Mouse (Mus musculus) forebrain, embryonic 11.5 days (tissue): Measurements from ENCODE around the gene Kcnd2. TPM values are rescaled to one million over a fixed set of nuclear protein-coding genes. Genes with fewer than 3 reads are reported as not detected.
A peak's percentile ranks its signal among the peaks of the same experiment; 100 is the strongest.

ENCODE experiments used
- ATAC-seq: fragments of 200-750 bp; cut with Nextera tagmentation; replicated peaks from 2 replicates; pipeline ENCODE4 v1.8.0; 2017; ENCODE audit warnings: moderate TSS enrichment; ENCODE audit not compliant: low FRiP score
- DNase-seq: peaks from one replicate; pipeline ENCODE4 v3.0.0-alpha.2; 2017; ENCODE audit warnings: low spot score
- H3K27ac ChIP-seq: fragments of 300-500 bp; sonication (generic); 2 replicates; pipeline ENCODE4 v1.5.1; 2014; ENCODE audit warnings: low read depth, low read length
- H3K27me3 ChIP-seq: fragments of 300-500 bp; sonication (generic); 2 replicates; pipeline ENCODE4 v1.6.1; 2014; ENCODE audit warnings: mild to moderate bottlenecking, low read length, mixed read lengths; ENCODE audit not compliant: control insufficient read depth, insufficient read depth
- H3K36me3 ChIP-seq: fragments of 300-500 bp; sonication (generic); 2 replicates; pipeline ENCODE4 v1.6.1; 2014; ENCODE audit warnings: mild to moderate bottlenecking, low read length, moderate library complexity, mixed read lengths; ENCODE audit not compliant: control insufficient read depth, insufficient read depth
- H3K4me1 ChIP-seq: fragments of 300-500 bp; sonication (generic); replicated peaks from 2 replicates; pipeline ENCODE4 v1.6.1; 2014; ENCODE audit warnings: low read length, mixed read lengths; ENCODE audit not compliant: control insufficient read depth, insufficient read depth
- H3K4me2 ChIP-seq: fragments of 300-500 bp; sonication (generic); 2 replicates; pipeline ENCODE4 v1.6.1; 2014; ENCODE audit warnings: low read depth, mild to moderate bottlenecking, low read length, moderate library complexity, mixed read lengths; ENCODE audit not compliant: severe bottlenecking
- H3K4me3 ChIP-seq: fragments of 300-500 bp; sonication (generic); 2 replicates; pipeline ENCODE4 v1.5.1; 2014; ENCODE audit warnings: low read depth, low read length
- H3K9ac ChIP-seq: fragments of 300-500 bp; sonication (generic); 2 replicates; pipeline ENCODE4 v1.6.1; 2014; ENCODE audit warnings: low read length
- H3K9me3 ChIP-seq: fragments of 300-500 bp; sonication (generic); 2 replicates; pipeline ENCODE4 v1.6.1; 2016; ENCODE audit warnings: low read length, mixed read lengths; ENCODE audit not compliant: control insufficient read depth
- WGBS: fragments of 180-500 bp; shearing (Covaris S2); extraction: QIAGEN DNeasy Blood & Tissue Kit; methylation state at CpG from one replicate; pipeline ENCODE4 v1.1.7; 2014; 5-methylcytosine and 5-hydroxymethylcytosine counted together
- polyA plus RNA-seq: library from polyadenylated mRNA; unstranded; fragments of >200 nt; fragmentation: Nextera tagmentation; extraction: Ambion mirVana; gene quantifications from 2 replicates; pipeline ENCODE4 v1.2.1, GENCODE M21; 2014

The Kcnd2 gene
- polyA plus RNA-seq, 1 experiment from 2014 or later = 3.1 TPM

GRCm38 (mm10) chr6:21482714-21483113 lies 267.4 kb downstream of the Kcnd2 start:
- H3K4me2 ChIP-seq = no peak overlapping the region
- WGBS = 65% methylated on average over 2 of the region's 2 CpGs
- no peaks in the 10 kb centered on the region for H3K36me3 ChIP-seq
- no peak overlapping the region for H3K9ac ChIP-seq
- no peaks in the 10 kb centered on the region for H3K9me3 ChIP-seq
- DNase-seq (no peak), ATAC-seq (peak; percentile 66; the same call in 1 of the 2 replicates)
- no peak overlapping the region for H3K27ac ChIP-seq
- H3K27me3 ChIP-seq = no peaks in the 10 kb centered on the region
- no peak overlapping the region for H3K4me3 ChIP-seq
- H3K4me1 ChIP-seq = no peaks in the 10 kb centered on the region

GRCm38 (mm10) chr6:21488536-21488935 lies 273.2 kb downstream of the Kcnd2 start:
- Histone ChIP-seq H3K9me3 (no peaks in the 10 kb centered on the region), H3K27me3 (no peaks in the 10 kb centered on the region), H3K27ac (no peak overlapping the region), H3K36me3 (no peaks in the 10 kb centered on the region), H3K4me1 (no peaks in the 10 kb centered on the region), H3K9ac (no peak overlapping the region), H3K4me2 (no peak overlapping the region), H3K4me3 (no peak overlapping the region)
- DNase-seq (no peak), ATAC-seq (no peak)
- 82% methylated on average over 2 of the region's 2 CpGs for WGBS

- DNase-seq = no peak
Observed at GRCm38 (mm10) chr6:21502921-21503320, 287.6 kb downstream of the Kcnd2 start.

GRCm38 (mm10) chr6:21510621-21511239 lies 295.4 kb downstream of the Kcnd2 start:
- WGBS = 93% methylated on average over 3 of the region's 3 CpGs
- Histone ChIP-seq H3K27me3 (no peaks in the 10 kb centered on the region), H3K9ac (no peak overlapping the region), H3K4me1 (no peaks in the 10 kb centered on the region), H3K9me3 (no peaks in the 10 kb centered on the region), H3K36me3 (no peaks in the 10 kb centered on the region), H3K4me3 (no peak overlapping the region), H3K27ac (no peak overlapping the region), H3K4me2 (no peak overlapping the region)
- ATAC-seq = no peak
- no peak for DNase-seq

More at GRCm38 (mm10) chr6:21502921-21503320, 287.6 kb downstream of the Kcnd2 start:
- 83% methylated on average over 1 of the region's 1 CpGs for WGBS
- no peak overlapping the region for H3K27ac ChIP-seq
- H3K4me2 ChIP-seq = no peak overlapping the region
- H3K4me1 ChIP-seq = no peaks in the 10 kb centered on the region
- no peak overlapping the region for H3K4me3 ChIP-seq
- H3K27me3 ChIP-seq = no peaks in the 10 kb centered on the region
- H3K36me3 ChIP-seq = no peaks in the 10 kb centered on the region
- H3K9ac ChIP-seq = no peak overlapping the region
- no peak for ATAC-seq
- no peaks in the 10 kb centered on the region for H3K9me3 ChIP-seq

- WGBS = 97% methylated on average over 1 of the region's 1 CpGs
- H3K4me3 ChIP-seq = no peak overlapping the region
- H3K9ac ChIP-seq = no peak overlapping the region
- no peak overlapping the region for H3K4me2 ChIP-seq
- H3K9me3 ChIP-seq = no peaks in the 10 kb centered on the region
- no peaks in the 10 kb centered on the region for H3K4me1 ChIP-seq
- no peak overlapping the region for H3K27ac ChIP-seq
- H3K27me3 ChIP-seq = no peaks in the 10 kb centered on the region
- no peaks in the 10 kb centered on the region for H3K36me3 ChIP-seq
- no peak for DNase-seq
- no peak for ATAC-seq
Observed at GRCm38 (mm10) chr6:21520351-21520750, 305.0 kb downstream of the Kcnd2 start.

- H3K27ac ChIP-seq = no peak overlapping the region
- ATAC-seq = no peak
- no peaks in the 10 kb centered on the region for H3K4me1 ChIP-seq
- H3K36me3 ChIP-seq = no peaks in the 10 kb centered on the region
- no peaks in the 10 kb centered on the region for H3K9me3 ChIP-seq
- no peak overlapping the region for H3K4me2 ChIP-seq
- DNase-seq = no peak
- H3K9ac ChIP-seq = no peak overlapping the region
- no peak overlapping the region for H3K4me3 ChIP-seq
- H3K27me3 ChIP-seq = no peaks in the 10 kb centered on the region
- 81% methylated on average over 1 of the region's 1 CpGs for WGBS
Observed at GRCm38 (mm10) chr6:21527489-21528074, 312.3 kb downstream of the Kcnd2 start.

- Histone ChIP-seq H3K4me3 (no peak overlapping the region), H3K27me3 (no peaks in the 10 kb centered on the region), H3K4me2 (no peak overlapping the region), H3K9me3 (no peaks in the 10 kb centered on the region), H3K4me1 (no peaks in the 10 kb centered on the region), H3K27ac (no peak overlapping the region), H3K9ac (no peak overlapping the region), H3K36me3 (no peaks in the 10 kb centered on the region)
- no peak for ATAC-seq
- 83% methylated on average over 2 of the region's 2 CpGs for WGBS
- DNase-seq = no peak
Observed at GRCm38 (mm10) chr6:21534009-21534408, 318.7 kb downstream of the Kcnd2 start.

- Histone ChIP-seq H3K27me3 (no peaks in the 10 kb centered on the region), H3K4me1 (no peaks in the 10 kb centered on the region), H3K9me3 (no peaks in the 10 kb centered on the region), H3K36me3 (no peaks in the 10 kb centered on the region), H3K4me3 (no peak overlapping the region), H3K9ac (no peak overlapping the region), H3K4me2 (no peak overlapping the region), H3K27ac (no peak overlapping the region)
- WGBS = 52% methylated on average over 1 of the region's 1 CpGs
- peak; percentile 51 for DNase-seq
- ATAC-seq = peak; percentile 76; the same call in 1 of the 2 replicates
Observed at GRCm38 (mm10) chr6:21534820-21535219, 319.5 kb downstream of the Kcnd2 start.

GRCm38 (mm10) chr6:21551501-21551900 lies 336.2 kb downstream of the Kcnd2 start:
- Histone ChIP-seq H3K4me2 (no peak overlapping the region), H3K9me3 (no peaks in the 10 kb centered on the region), H3K36me3 (no peaks in the 10 kb centered on the region), H3K4me1 (no peaks in the 10 kb centered on the region), H3K27me3 (no peaks in the 10 kb centered on the region), H3K4me3 (no peak overlapping the region), H3K27ac (no peak overlapping the region), H3K9ac (no peak overlapping the region)
- WGBS = 81% methylated on average over 9 of the region's 9 CpGs
- DNase-seq (no peak), ATAC-seq (no peak)
